Mouse (Mus musculus) olfactory bulb, adult 2 months (tissue): Measurements from ENCODE around the gene Tmprss7. TPM values are rescaled to one million over a fixed set of nuclear protein-coding genes. Genes with fewer than 3 reads are reported as not detected.

Experiments used
- H3K27ac ChIP-seq: fragments of 200-500 bp; 2 replicates; pipeline ENCODE4 v1.5.1; 2012; ENCODE audit warnings: low read depth, low read length; ENCODE audit not compliant: insufficient read depth
- H3K4me1 ChIP-seq: fragments of 200-500 bp; 2 replicates; pipeline ENCODE4 v1.6.1; 2012; ENCODE audit warnings: low read length; ENCODE audit not compliant: control insufficient read depth, insufficient read depth
- H3K4me3 ChIP-seq: fragments of 200-500 bp; 2 replicates; pipeline ENCODE4 v1.5.1; 2012; ENCODE audit warnings: mild to moderate bottlenecking, low read depth, low read length, moderate library complexity; ENCODE audit not compliant: insufficient read depth
- CTCF ChIP-seq: fragments of 200-500 bp; IDR thresholded peaks from 2 replicates; pipeline ENCODE4 v1.5.1; 2012; ENCODE audit warnings: low read depth, mild to moderate bottlenecking, low read length, moderate library complexity; ENCODE audit not compliant: insufficient read depth
- POLR2A ChIP-seq: fragments of 200-500 bp; IDR thresholded peaks from 2 replicates; pipeline ENCODE4 v1.6.1; 2012; ENCODE audit warnings: mild to moderate bottlenecking, low read depth, low read length, moderate library complexity; ENCODE audit not compliant: insufficient read depth
- WGBS: fragments of 180-500 bp; shearing (Covaris S2); methylation state at CpG from one replicate; pipeline ENCODE4 v1.1.7; 2018; 5-methylcytosine and 5-hydroxymethylcytosine counted together
- polyA plus RNA-seq: library from polyadenylated mRNA; stranded (reverse); fragments of >200 nt; gene quantifications from 2 replicates; pipeline ENCODE4 v1.2.4, GENCODE M21; 2012; ENCODE audit warnings: low replicate concordance; ENCODE audit not compliant: missing spikeins, insufficient read depth, insufficient read length

The Tmprss7 gene
- polyA plus RNA-seq, 1 experiment, result not detected

GRCm38 (mm10) chr16:45643944-45644343, 49.5 kb downstream of the Tmprss7 start:
- H3K4me3 ChIP-seq, result no peak overlapping the region
- TF ChIP-seq POLR2A (no peak), CTCF (no peak)
- no peak overlapping the region for H3K27ac ChIP-seq
- 83% methylated on average over 3 of the region's 3 CpGs for WGBS
- H3K4me1 ChIP-seq, result peaks cover 2% of the 10 kb centered on the region; the same call in 1 of the 2 replicates

- Histone ChIP-seq H3K4me1 (peaks cover 2% of the 10 kb centered on the region; the same call in 1 of the 2 replicates), H3K4me3 (no peak overlapping the region), H3K27ac (no peak overlapping the region)
- 71% methylated on average over 3 of the region's 3 CpGs for WGBS
- TF ChIP-seq CTCF, result no peak
Measured at GRCm38 (mm10) chr16:45641301-45641700, 52.2 kb downstream of the Tmprss7 start.

DNA sequence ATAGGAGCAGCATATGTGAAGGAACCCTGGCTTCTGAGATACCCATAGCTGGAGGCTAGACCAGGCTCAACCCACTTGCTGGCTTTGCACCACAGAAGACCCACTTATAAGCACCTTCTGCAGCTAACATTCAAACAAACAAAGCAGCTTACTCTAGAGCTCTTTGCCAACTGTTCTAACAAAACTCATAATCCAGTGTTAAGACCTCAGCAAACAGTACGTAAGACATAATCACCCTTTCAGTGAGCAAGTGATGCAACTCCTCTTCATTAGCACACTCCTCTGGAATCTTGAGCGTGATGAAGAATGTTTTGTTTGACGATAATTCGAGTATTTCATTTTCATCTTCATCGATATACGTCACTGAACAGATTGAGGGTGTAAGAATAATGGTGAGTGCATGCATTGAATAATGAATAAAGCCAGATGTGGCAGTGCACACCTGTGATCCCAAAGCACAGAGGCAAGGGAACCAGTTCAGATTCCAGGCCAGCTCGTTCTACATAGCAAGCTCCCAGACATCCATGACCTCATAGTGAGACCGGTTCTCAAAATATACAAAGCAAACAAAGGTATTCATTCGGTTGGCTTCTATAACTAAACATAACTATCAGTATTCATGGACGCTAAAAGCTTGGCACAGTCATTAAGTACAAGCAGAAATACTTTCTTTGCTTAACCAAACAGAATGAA, 53.2 kb downstream of the Tmprss7 start:
- Histone ChIP-seq H3K4me3 (no peak overlapping the region), H3K4me1 (peaks cover 2% of the 10 kb centered on the region; the same call in 1 of the 2 replicates), H3K27ac (no peak overlapping the region)
- WGBS, result 82% methylated on average over 10 of the region's 10 CpGs
- no peak for TF ChIP-seq POLR2A
- TF ChIP-seq CTCF, result no peak

- Histone ChIP-seq H3K27ac (no peak overlapping the region), H3K4me3 (no peak overlapping the region), H3K4me1 (no peaks in the 10 kb centered on the region)
- TF ChIP-seq POLR2A (no peak), CTCF (no peak)
- 72% methylated on average over 2 of the region's 2 CpGs for WGBS
Measured at GRCm38 (mm10) chr16:45635826-45636225, 57.6 kb downstream of the Tmprss7 start.

- Histone ChIP-seq H3K4me1 (peaks cover 3% of the 10 kb centered on the region; the same call in 1 of the 2 replicates), H3K4me3 (no peak overlapping the region), H3K27ac (no peak overlapping the region)
- TF ChIP-seq CTCF (no peak), POLR2A (no peak)
- 81% methylated on average over 4 of the region's 4 CpGs for WGBS
Measured at GRCm38 (mm10) chr16:45632420-45632819, 61.0 kb downstream of the Tmprss7 start.

GRCm38 (mm10) chr16:45630347-45630960, 63.0 kb downstream of the Tmprss7 start:
- TF ChIP-seq POLR2A (no peak), CTCF (no peak)

GRCm38 (mm10) chr16:45629497-45630105, 63.9 kb downstream of the Tmprss7 start:
- Histone ChIP-seq H3K4me1 (peaks cover 3% of the 10 kb centered on the region; the same call in 1 of the 2 replicates), H3K4me3 (no peak overlapping the region), H3K27ac (no peak overlapping the region)
- TF ChIP-seq CTCF, result no peak
- TF ChIP-seq POLR2A, result no peak
- 69% methylated on average over 8 of the region's 8 CpGs for WGBS

More at GRCm38 (mm10) chr16:45630347-45630960, 63.0 kb downstream of the Tmprss7 start:
- no peak overlapping the region for H3K27ac ChIP-seq
- H3K4me3 ChIP-seq, result no peak overlapping the region
- H3K4me1 ChIP-seq, result peaks cover 3% of the 10 kb centered on the region; the same call in 1 of the 2 replicates
- 59% methylated on average over 5 of the region's 5 CpGs for WGBS

DNA sequence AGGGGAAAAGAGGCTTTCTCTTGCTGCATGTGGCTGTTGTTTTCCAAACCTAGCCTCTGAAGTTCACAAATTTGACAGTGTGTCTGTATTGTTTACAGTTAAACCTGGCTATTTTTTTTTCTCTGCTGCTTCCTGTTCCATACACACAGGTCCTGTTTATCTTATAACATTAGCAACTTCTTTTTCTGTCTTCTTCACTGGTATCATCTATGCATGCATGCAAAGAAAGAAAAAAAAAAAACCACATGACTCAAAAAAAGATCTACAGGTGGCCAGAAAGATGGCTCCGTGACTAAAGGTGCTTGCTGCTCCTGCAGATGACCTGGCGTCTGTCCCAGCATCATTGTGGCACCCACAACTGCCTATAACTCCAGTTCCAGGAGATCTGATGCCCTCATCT, 68.1 kb downstream of the Tmprss7 start:
- Histone ChIP-seq H3K27ac (no peak overlapping the region), H3K4me3 (no peak overlapping the region), H3K4me1 (peaks cover 3% of the 10 kb centered on the region; the same call in 1 of the 2 replicates)
- WGBS, result 88% methylated on average over 2 of the region's 2 CpGs
- TF ChIP-seq POLR2A, result no peak
- no peak for TF ChIP-seq CTCF

GRCm38 (mm10) chr16:45624791-45625190, 68.7 kb downstream of the Tmprss7 start:
- no peak overlapping the region for H3K4me3 ChIP-seq

More at GRCm38 (mm10) chr16:45624791-45625190, 68.7 kb downstream of the Tmprss7 start:
- TF ChIP-seq CTCF (no peak), POLR2A (no peak)
- WGBS, result 78% methylated on average over 2 of the region's 2 CpGs
- H3K4me1 ChIP-seq, result peaks cover 3% of the 10 kb centered on the region; the same call in 1 of the 2 replicates
- no peak overlapping the region for H3K27ac ChIP-seq
